Mouse (Mus musculus): ENCODE results near the gene Sema3f.

Sema3f gene

GRCm38 (mm10) chr9:107633661-107634405 is 76.4 kb downstream of the Sema3f start:
- DNase-seq (ENCODE audit: low spot score in 2 of 2) = no peak

GRCm38 (mm10) chr9:107633091-107633660 is 77.1 kb downstream of the Sema3f start:
- peak; percentile 80 to 83 for DNase-seq (ENCODE audit: low spot score in 2 of 2)

GRCm38 (mm10) chr9:107632478-107632877 is 77.8 kb downstream of the Sema3f start:
- DNase-seq (ENCODE audit: low spot score in 2 of 2) = no peak

- DNase-seq (ENCODE audit: low spot score in 2 of 2) = no peak
Measured at GRCm38 (mm10) chr9:107631861-107632260, 78.4 kb downstream of the Sema3f start.

Measured in urinary bladder, postnatal 4 days (tissue).